Mouse (Mus musculus) lung, adult 2 months (tissue): ENCODE results near the gene Uts2r. TPM values are rescaled to one million over a fixed set of nuclear protein-coding genes. Genes with fewer than 3 reads are reported as not detected.

ENCODE experiments used
- DNase-seq: peaks from one replicate; pipeline ENCODE4 v3.0.0; 2022
- H3K4me1 ChIP-seq: fragments of 200-500 bp; 2 replicates; pipeline ENCODE4 v1.6.1; 2011; ENCODE audit warnings: low read length; ENCODE audit not compliant: control insufficient read depth, insufficient read depth
- H3K4me3 ChIP-seq: fragments of 200-500 bp; replicated peaks from 2 replicates; pipeline ENCODE3; 2011; ENCODE audit warnings: low read depth, mild to moderate bottlenecking, control low read depth, low read length; ENCODE audit errors: extremely low read depth
- CTCF ChIP-seq: fragments of 200-500 bp; IDR thresholded peaks from 2 replicates; pipeline ENCODE4 v1.5.1; 2011; ENCODE audit warnings: mild to moderate bottlenecking, low read length, control low read depth; ENCODE audit not compliant: insufficient read depth
- POLR2A ChIP-seq: fragments of 200-500 bp; IDR thresholded peaks from 2 replicates; pipeline ENCODE4 v1.6.1; 2011; ENCODE audit warnings: low read depth, mild to moderate bottlenecking, control low read depth, low read length, borderline replicate concordance; ENCODE audit errors: extremely low read depth
- WGBS: fragments of 180-500 bp; shearing (Covaris S2); methylation state at CpG from one replicate; pipeline ENCODE4 v1.1.7; 2018; 5-methylcytosine and 5-hydroxymethylcytosine counted together
- polyA plus RNA-seq: library from polyadenylated mRNA; depleted of rRNA; stranded (reverse); fragments of >200 nt; gene quantifications from 2 replicates; pipeline ENCODE4 v1.2.3, GENCODE M21; 2012

Gene Uts2r
- polyA plus RNA-seq, 1 experiment = 0.13 TPM

DNA sequence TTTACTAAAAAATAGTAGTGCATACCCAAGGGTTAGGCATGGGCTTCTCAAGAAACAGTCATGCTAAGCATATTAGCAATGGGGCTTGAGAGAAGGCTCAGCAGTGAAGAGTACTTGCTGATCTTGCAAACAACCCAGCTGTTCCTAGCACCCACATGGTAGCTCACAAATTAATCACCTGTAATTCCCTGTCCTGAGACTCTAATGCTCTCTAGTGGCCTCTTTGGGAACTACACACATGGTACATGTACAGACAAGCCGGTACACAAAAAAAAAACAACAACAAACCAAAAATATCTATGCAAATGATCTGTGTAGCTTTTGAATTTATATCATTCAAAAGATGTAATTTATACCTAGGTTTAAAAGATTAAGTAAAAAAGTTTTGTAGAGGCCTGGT is 33.7 kb upstream of the Uts2r start:
- no peak for TF ChIP-seq POLR2A
- TF ChIP-seq CTCF = no peak
- WGBS = 78% methylated on average over 1 of the region's 1 CpGs
- Histone ChIP-seq H3K4me1 (no peaks in the 10 kb centered on the region), H3K4me3 (no peak overlapping the region)
- no peak for DNase-seq

- Histone ChIP-seq H3K4me1 (no peaks in the 10 kb centered on the region), H3K4me3 (no peak overlapping the region)
- no peak for TF ChIP-seq CTCF
- no peak for TF ChIP-seq POLR2A
- WGBS = 87% methylated on average over 3 of the region's 3 CpGs
- no peak for DNase-seq
These were observed 32.6 kb upstream of the Uts2r start for GRCm38 (mm10) chr11:121127441-121127840.

DNA sequence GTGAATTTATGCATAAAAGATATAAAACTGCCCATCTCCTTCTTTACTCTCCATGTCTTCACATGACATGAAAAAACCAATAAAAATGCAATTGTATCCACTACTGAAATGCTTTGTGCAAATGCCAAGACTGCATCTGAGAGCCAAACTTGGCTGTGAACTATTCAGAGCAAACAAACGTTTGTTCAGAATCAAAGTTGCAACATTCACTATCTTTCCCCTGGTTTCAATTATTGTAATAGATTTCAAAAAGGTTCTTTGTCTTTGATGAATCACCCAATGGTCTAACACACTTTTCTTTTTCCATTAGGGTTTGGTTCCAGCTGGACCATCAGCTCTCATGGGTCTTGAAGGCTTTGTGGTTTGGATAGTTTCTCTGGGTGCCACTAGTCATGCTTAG is 30.5 kb upstream of the Uts2r start:
- 30% methylated on average over 1 of the region's 1 CpGs for WGBS
- TF ChIP-seq CTCF = no peak
- TF ChIP-seq POLR2A = no peak
- H3K4me1 ChIP-seq = no peaks in the 10 kb centered on the region
- H3K4me3 ChIP-seq = no peak overlapping the region
- DNase-seq = no peak

- H3K4me3 ChIP-seq = no peak overlapping the region
- 51% methylated on average over 1 of the region's 1 CpGs for WGBS
- TF ChIP-seq POLR2A (no peak), CTCF (no peak)
- no peak for DNase-seq
- H3K4me1 ChIP-seq = no peaks in the 10 kb centered on the region
These were observed 25.5 kb upstream of the Uts2r start for GRCm38 (mm10) chr11:121134600-121134999.

- WGBS = 88% methylated on average over 5 of the region's 5 CpGs
- Histone ChIP-seq H3K4me1 (no peaks in the 10 kb centered on the region), H3K4me3 (no peak overlapping the region)
- DNase-seq = no peak
- no peak for TF ChIP-seq CTCF
- no peak for TF ChIP-seq POLR2A
These were observed 22.4 kb upstream of the Uts2r start for GRCm38 (mm10) chr11:121137682-121138081.

- TF ChIP-seq POLR2A = no peak
- TF ChIP-seq CTCF = peak; percentile 32; the same call in 1 of the 2 replicates
- Histone ChIP-seq H3K4me3 (no peak overlapping the region), H3K4me1 (no peaks in the 10 kb centered on the region)
- peak; percentile 8 for DNase-seq
- WGBS = 35% methylated on average over 6 of the region's 6 CpGs
These were observed 21.3 kb upstream of the Uts2r start for GRCm38 (mm10) chr11:121138732-121139131.

DNA sequence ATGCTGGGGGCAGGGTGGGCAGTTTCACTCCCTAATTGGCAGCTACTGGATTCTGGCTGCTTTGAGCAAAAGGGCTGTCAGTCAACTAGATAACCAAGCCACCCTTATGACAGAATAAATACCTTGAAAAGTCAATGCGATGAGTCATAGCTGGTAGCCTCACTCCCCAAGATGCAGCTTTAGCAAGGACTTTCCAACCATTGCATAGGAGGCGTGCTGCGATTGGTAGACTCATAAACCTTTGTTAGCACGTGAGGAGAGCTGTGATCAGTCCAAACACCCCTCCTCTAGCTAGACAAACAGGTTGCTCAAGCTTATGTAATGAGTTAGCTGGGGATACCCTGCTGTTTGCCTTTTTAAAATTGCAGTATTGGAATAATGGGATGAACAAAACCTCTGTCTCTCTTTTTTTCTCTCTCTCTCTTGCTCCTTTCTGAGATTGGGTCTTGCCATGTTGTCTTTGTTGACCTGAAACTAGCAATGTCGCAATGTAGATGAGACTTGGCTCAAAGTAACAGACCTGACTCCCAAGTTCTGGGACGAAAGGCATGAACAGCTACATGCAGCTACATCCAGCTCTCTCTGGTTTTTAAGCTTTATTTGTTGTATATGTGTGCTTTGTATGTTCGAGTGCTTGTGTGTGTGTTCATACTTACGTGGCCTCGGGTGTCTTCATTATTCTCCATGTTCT is 16.6 kb upstream of the Uts2r start:
- no peak overlapping the region for H3K4me3 ChIP-seq
- 71% methylated on average over 9 of the region's 9 CpGs for WGBS
- no peaks in the 10 kb centered on the region for H3K4me1 ChIP-seq
- TF ChIP-seq POLR2A (no peak), CTCF (no peak)
- no peak for DNase-seq

GRCm38 (mm10) chr11:121145865-121146264 is 14.2 kb upstream of the Uts2r start, which contains the start of gene Tex19.1:
Tex19.1 (plus strand) TSS chr11:121146143.
- TF ChIP-seq CTCF (no peak), POLR2A (no peak)
- no peak within 1 kb of the TSS for H3K4me3 ChIP-seq
- WGBS = 89% methylated on average over 22 of the region's 22 CpGs
- H3K4me1 ChIP-seq = no peaks in the 10 kb centered on the region
- no peak for DNase-seq

- TF ChIP-seq CTCF (no peak), POLR2A (no peak)
- no peaks in the 10 kb centered on the region for H3K4me1 ChIP-seq
- DNase-seq = no peak
- H3K4me3 ChIP-seq = no peak overlapping the region
- 75% methylated on average over 3 of the region's 3 CpGs for WGBS
These were observed 11.9 kb upstream of the Uts2r start for GRCm38 (mm10) chr11:121148193-121148592.

GRCm38 (mm10) chr11:121154203-121154602 is 5.9 kb upstream of the Uts2r start:
- WGBS = 47% methylated on average over 4 of the region's 4 CpGs
- H3K4me3 ChIP-seq = no peak overlapping the region
- TF ChIP-seq POLR2A (no peak), CTCF (no peak)
- no peak for DNase-seq
- H3K4me1 ChIP-seq = peaks cover 3% of the 10 kb centered on the region
